Mouse (Mus musculus) embryonic facial prominence, embryonic 11.5 days (tissue): Measurements from ENCODE around the gene Tnip1. TPM values are rescaled to one million over a fixed set of nuclear protein-coding genes. Genes with fewer than 3 reads are reported as not detected.
"Not testable (repeated sequence)": the region's sequence is repeated elsewhere in the genome, so short reads cannot be mapped to it uniquely, and the experiment has no call there.

Experiments used
- ATAC-seq: fragments of 200-750 bp; cut with Nextera tagmentation; replicated peaks from 2 replicates; pipeline ENCODE4 v1.8.0; 2017; ENCODE audit warnings: low read depth; ENCODE audit not compliant: insufficient number of reproducible peaks, low FRiP score, low TSS enrichment
- DNase-seq: peaks from one replicate; pipeline ENCODE4 v3.0.0-alpha.2; 2015; ENCODE audit warnings: low spot score
- H3K27ac ChIP-seq: fragments of 300-500 bp; sonication (generic); replicated peaks from 2 replicates; pipeline ENCODE4 v1.5.1; 2014; ENCODE audit warnings: mild to moderate bottlenecking, low read depth, low read length, control low read depth
- H3K27me3 ChIP-seq: fragments of 300-500 bp; sonication (generic); 2 replicates; pipeline ENCODE4 v1.6.1; 2014; ENCODE audit warnings: mild to moderate bottlenecking, low read length, moderate library complexity, mixed read lengths; ENCODE audit not compliant: control insufficient read depth, insufficient read depth
- H3K36me3 ChIP-seq: fragments of 300-500 bp; sonication (generic); replicated peaks from 2 replicates; pipeline ENCODE4 v1.6.1; 2014; ENCODE audit warnings: low read depth, mild to moderate bottlenecking, low read length, moderate library complexity, mixed read lengths; ENCODE audit not compliant: control insufficient read depth, insufficient read depth
- H3K4me1 ChIP-seq: fragments of 300-500 bp; sonication (generic); 2 replicates; pipeline ENCODE4 v1.6.1; 2014; ENCODE audit warnings: low read length, mixed read lengths; ENCODE audit not compliant: control insufficient read depth, insufficient read depth
- H3K4me2 ChIP-seq: fragments of 300-500 bp; sonication (generic); 2 replicates; pipeline ENCODE4 v1.6.1; 2014; ENCODE audit warnings: low read depth, mild to moderate bottlenecking, control low read depth, low read length, moderate library complexity
- H3K4me3 ChIP-seq: fragments of 300-500 bp; sonication (generic); 2 replicates; pipeline ENCODE4 v1.5.1; 2014; ENCODE audit warnings: low read depth, low read length, control low read depth
- H3K9ac ChIP-seq: fragments of 300-500 bp; sonication (generic); replicated peaks from 2 replicates; pipeline ENCODE4 v1.6.1; 2014; ENCODE audit warnings: mild to moderate bottlenecking, control low read depth, low read length
- H3K9me3 ChIP-seq: fragments of 300-500 bp; sonication (generic); replicated peaks from 2 replicates; pipeline ENCODE4 v1.6.1; 2016; ENCODE audit warnings: mild to moderate bottlenecking, low read length, inconsistent platforms, mixed read lengths; ENCODE audit not compliant: control insufficient read depth
- WGBS: fragments of 180-500 bp; shearing (Covaris S2); extraction: QIAGEN DNeasy Blood & Tissue Kit; methylation state at CpG from one replicate; pipeline ENCODE4 v1.1.7; 2014; 5-methylcytosine and 5-hydroxymethylcytosine counted together
- polyA plus RNA-seq: library from polyadenylated mRNA; unstranded; fragments of >200 nt; fragmentation: Nextera tagmentation; extraction: Ambion mirVana; gene quantifications from 2 replicates; pipeline ENCODE4 v1.2.1, GENCODE M21; 2014

Gene Tnip1
- polyA plus RNA-seq, 1 experiment from 2014 or later = 9.1 TPM

DNA sequence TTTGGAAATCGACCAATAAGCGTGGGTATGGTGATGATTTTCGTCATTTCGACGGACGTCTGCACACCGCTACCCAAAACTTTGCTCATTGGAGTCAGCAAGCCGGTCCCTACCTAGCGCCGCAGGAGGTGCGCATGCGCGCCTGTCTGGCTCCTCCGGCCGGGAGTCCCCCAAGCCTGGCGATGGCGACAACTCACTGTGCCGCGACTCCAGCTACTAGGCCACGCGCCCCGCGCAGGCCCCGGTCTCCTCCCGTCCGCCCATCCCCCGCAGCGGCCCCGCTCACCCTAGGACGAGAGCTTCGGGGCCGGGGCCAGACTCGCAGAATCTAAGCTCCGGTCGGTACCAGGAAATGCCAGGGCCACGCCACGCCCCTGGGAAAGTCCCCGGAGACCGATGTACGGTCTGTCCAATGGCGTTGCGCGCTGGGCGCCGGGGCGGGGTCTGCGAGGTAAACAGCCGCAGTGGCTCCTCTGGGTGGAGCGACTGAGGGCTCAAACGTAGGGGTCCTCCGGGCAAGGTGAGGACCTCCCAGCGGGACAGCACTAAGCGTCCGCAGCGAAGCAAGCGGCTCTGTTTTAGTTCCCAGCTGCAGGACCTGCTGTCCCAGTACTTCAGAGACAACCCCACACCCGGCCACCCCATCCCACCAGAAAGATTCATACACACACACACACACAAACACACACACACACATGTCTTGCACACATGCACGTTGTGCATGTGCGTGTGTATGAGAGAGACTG lies 6.8 kb downstream of the Tnip1 start:
- peak overlapping the region; percentile 70; the same call in 1 of the 2 replicates for H3K27ac ChIP-seq
- under 1% methylated on average over 59 of the region's 59 CpGs for WGBS

DNA sequence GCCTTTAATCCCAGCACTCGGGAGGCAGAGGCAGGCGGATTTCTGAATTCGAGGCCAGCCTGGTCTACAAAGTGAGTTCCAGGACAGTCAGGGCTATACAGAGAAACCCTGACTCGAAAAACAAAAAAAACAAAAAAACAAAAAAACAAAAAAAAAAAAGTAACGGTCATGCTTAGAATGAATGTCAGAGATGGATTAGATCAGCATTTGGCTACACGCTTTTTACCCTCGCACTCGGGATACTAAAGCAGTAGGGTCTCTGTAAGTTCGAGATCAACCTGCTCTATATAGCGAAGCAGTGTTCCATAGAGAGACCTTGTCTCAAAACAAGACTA lies 7.3 kb downstream of the Tnip1 start:
- not testable (repeated sequence) for DNase-seq, H3K36me3 ChIP-seq, ATAC-seq, H3K27me3 ChIP-seq, H3K4me1 ChIP-seq, H3K9me3 ChIP-seq, H3K27ac ChIP-seq
- Histone ChIP-seq H3K4me2 (peak overlapping the region; percentile 61), H3K4me3 (peak overlapping the region; percentile 85), H3K9ac (peak overlapping the region; percentile 76)
- whole genome bisulfite sequencing = 43% methylated on average over 10 of the region's 10 CpGs

More for the DNA sequence above, 6.8 kb downstream of the Tnip1 start:
- H3K9me3 ChIP-seq = no peaks in the 10 kb centered on the region
- ATAC-seq (peak; percentile 97), DNase-seq (peak; percentile 97)
- peak overlapping the region; percentile 76 for H3K9ac ChIP-seq
- peak overlapping the region; percentile 61 for H3K4me2 ChIP-seq
- no peaks in the 10 kb centered on the region for H3K36me3 ChIP-seq
- H3K4me1 ChIP-seq = no peaks in the 10 kb centered on the region
- peak overlapping the region; percentile 85 for H3K4me3 ChIP-seq
- no peaks in the 10 kb centered on the region for H3K27me3 ChIP-seq

DNA sequence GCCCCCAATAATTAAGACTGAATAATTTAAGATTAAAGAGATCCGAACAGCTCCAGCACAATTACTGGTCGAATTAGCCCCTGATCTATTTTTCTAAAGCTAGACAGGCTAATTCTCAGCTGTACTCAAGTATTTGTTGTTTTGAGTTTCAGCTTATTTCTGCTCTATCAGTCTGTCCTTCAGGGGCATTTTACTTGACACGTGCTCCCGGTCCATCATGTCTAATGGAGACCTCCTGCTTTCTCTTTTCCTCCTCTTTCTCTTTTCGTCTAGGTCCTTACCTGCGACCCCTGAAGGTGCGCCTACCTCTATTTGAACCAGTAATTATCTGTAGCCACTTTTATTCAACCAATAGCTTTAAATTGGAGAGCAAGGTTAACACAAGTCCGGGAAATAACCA lies 8.0 kb downstream of the Tnip1 start:
- WGBS = 83% methylated on average over 8 of the region's 8 CpGs
- Histone ChIP-seq H3K36me3 (no peaks in the 10 kb centered on the region), H3K4me2 (no peak overlapping the region), H3K27ac (no peak overlapping the region), H3K4me3 (no peak overlapping the region), H3K9ac (no peak overlapping the region), H3K9me3 (no peaks in the 10 kb centered on the region), H3K27me3 (no peaks in the 10 kb centered on the region), H3K4me1 (no peaks in the 10 kb centered on the region)
- DNase-seq = no peak
- ATAC-seq = no peak

DNA sequence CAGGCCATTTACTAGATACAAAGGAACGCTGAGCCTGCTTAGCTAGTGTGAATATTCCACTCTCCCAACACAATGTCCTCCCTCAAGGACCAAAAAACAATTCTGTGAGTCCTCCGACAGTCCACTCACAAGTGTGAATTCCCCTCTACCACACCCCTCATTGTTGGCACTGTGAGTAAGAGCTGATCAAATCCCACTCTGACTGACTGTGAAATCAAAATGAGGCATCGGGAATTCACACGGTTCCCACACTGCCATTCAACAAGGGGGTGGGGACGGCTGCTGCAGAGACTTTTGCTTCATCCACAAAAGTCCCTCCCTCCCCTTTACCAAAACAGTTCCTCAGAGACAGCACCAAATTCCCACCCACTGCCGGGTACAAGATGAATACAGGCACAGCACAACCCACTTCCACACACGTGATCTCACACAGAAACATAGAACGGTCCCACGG lies 8.7 kb downstream of the Tnip1 start:
- no peaks in the 10 kb centered on the region for H3K36me3 ChIP-seq
- no peaks in the 10 kb centered on the region for H3K4me1 ChIP-seq
- H3K27me3 ChIP-seq = no peaks in the 10 kb centered on the region
- H3K4me3 ChIP-seq = no peak overlapping the region
- ATAC-seq = no peak
- no peaks in the 10 kb centered on the region for H3K9me3 ChIP-seq
- no peak overlapping the region for H3K4me2 ChIP-seq
- H3K9ac ChIP-seq = no peak overlapping the region
- 51% methylated on average over 9 of the region's 9 CpGs for WGBS
- no peak overlapping the region for H3K27ac ChIP-seq
- no peak for DNase-seq

- Histone ChIP-seq H3K36me3 (no peaks in the 10 kb centered on the region), H3K9me3 (no peaks in the 10 kb centered on the region), H3K4me1 (no peaks in the 10 kb centered on the region), H3K9ac (no peak overlapping the region), H3K27me3 (no peaks in the 10 kb centered on the region), H3K4me2 (no peak overlapping the region), H3K27ac (no peak overlapping the region), H3K4me3 (no peak overlapping the region)
- ATAC-seq = no peak
- no peak for DNase-seq
- 74% methylated on average over 6 of the region's 6 CpGs for WGBS
These were observed 10.1 kb downstream of the Tnip1 start for GRCm38 (mm10) chr11:54952651-54953050.

DNA sequence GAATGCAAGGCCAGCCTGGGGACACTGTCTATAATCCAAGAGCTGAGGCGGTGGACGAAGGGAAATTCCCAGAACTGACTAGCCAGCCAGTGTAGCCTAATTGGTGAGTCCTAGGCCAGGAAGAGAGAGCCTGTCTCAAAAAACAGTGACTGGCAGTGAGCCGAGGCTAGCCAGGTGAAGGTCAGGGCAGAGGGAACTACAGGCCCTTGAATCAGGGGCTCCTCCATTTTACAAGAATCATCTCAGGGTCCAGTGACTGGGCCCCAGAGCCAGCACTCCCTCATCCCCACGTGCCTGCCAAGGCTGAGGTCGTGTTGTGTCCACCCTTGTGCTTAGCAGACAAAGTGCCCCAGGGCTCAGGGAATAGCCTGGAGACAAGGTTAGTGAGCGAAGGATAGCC lies 12.0 kb downstream of the Tnip1 start:
- Histone ChIP-seq H3K27ac (no peak overlapping the region), H3K4me3 (no peak overlapping the region), H3K27me3 (no peaks in the 10 kb centered on the region), H3K4me1 (no peaks in the 10 kb centered on the region), H3K9me3 (no peaks in the 10 kb centered on the region), H3K9ac (no peak overlapping the region), H3K36me3 (no peaks in the 10 kb centered on the region), H3K4me2 (no peak overlapping the region)
- WGBS = 83% methylated on average over 6 of the region's 6 CpGs
- ATAC-seq (no peak), DNase-seq (no peak)

GRCm38 (mm10) chr11:54949717-54950116 lies 13.0 kb downstream of the Tnip1 start:
- no peak overlapping the region for H3K27ac ChIP-seq
- H3K36me3 ChIP-seq = no peaks in the 10 kb centered on the region
- H3K4me1 ChIP-seq = no peaks in the 10 kb centered on the region
- WGBS = 67% methylated on average over 1 of the region's 1 CpGs
- no peaks in the 10 kb centered on the region for H3K27me3 ChIP-seq
- DNase-seq (no peak), ATAC-seq (no peak)
- no peak overlapping the region for H3K4me3 ChIP-seq
- no peak overlapping the region for H3K9ac ChIP-seq
- H3K4me2 ChIP-seq = no peak overlapping the region
- no peaks in the 10 kb centered on the region for H3K9me3 ChIP-seq

DNA sequence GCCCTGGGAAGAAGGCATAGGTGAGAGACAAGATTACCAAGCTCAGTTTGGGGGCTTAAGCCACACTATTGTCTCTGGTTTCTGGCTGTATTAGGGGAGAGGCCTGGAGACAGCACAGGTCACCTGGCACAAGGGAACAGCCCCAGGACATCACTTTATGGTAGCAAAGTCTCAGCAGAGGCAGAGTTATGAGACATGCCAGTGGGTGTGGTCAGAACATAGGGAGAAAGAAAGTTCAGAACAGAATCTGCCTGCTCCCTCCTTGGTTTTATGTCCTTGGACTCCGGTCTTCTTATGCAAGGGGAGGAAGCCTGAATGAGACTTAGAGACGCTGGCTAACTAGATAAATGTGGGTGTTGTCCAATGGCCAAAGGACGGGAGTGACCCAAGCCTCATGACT lies 18.0 kb downstream of the Tnip1 start:
- DNase-seq (no peak), ATAC-seq (no peak)
- no peaks in the 10 kb centered on the region for H3K4me1 ChIP-seq
- H3K4me2 ChIP-seq = no peak overlapping the region
- no peak overlapping the region for H3K4me3 ChIP-seq
- H3K27me3 ChIP-seq = no peaks in the 10 kb centered on the region
- WGBS = 78% methylated on average over 3 of the region's 3 CpGs
- H3K27ac ChIP-seq = no peak overlapping the region
- H3K36me3 ChIP-seq = no peaks in the 10 kb centered on the region
- H3K9ac ChIP-seq = no peak overlapping the region
- no peaks in the 10 kb centered on the region for H3K9me3 ChIP-seq
